Mouse (Mus musculus): ENCODE data around the gene Cdh24.

Gene Cdh24

GRCm38 (mm10) chr14:54603686-54604085, 37.5 kb downstream of the Cdh24 start:
- no peak for DNase-seq

- DNase-seq: peak; percentile 98
These were observed 38.0 kb downstream of the Cdh24 start for GRCm38 (mm10) chr14:54603038-54603654.

DNA sequence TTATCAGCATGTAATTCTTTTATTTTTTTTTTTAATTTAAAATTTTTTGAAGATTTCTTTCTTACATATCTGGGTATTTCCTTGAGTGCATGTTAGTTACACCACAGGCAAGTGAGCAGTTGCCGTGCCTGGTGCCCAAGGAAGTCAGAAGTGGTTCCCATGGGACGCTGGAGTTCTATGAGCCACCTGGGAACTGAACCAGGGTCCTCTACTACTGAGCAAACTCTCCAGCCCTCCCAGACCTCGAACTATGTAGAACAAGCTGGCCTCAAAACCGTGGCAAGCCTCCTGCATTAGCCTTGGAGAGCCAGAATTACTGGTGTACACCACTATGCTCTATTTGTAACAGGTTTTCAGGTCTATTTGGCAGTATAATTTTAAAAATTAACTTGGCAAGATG, 38.6 kb downstream of the Cdh24 start:
- DNase-seq: peak; percentile 18

GRCm38 (mm10) chr14:54601601-54602000, 39.6 kb downstream of the Cdh24 start:
- DNase-seq: no peak

DNA sequence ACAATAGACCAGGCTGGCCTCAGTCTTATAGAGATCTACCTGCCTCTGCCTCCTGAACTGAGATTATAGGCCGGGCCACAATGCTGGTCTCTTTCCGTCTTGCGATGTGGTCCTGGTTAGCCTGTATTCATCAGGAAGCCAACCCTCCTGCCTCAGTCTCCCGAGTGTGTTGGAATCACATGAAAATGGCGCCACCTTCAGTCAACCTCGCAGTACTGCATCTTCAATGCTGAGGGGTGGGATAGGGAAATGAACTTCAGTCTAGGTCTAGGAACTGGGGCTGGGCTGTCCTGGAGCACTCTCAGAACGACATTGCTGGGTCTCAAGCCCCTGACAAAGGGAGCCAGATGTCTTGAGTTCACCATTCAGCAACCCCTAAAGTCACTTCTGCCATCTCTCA, 44.1 kb downstream of the Cdh24 start:
- DNase-seq: peak; percentile 25

- DNase-seq: no peak
These were observed 46.3 kb downstream of the Cdh24 start for GRCm38 (mm10) chr14:54594631-54595414.

DNA sequence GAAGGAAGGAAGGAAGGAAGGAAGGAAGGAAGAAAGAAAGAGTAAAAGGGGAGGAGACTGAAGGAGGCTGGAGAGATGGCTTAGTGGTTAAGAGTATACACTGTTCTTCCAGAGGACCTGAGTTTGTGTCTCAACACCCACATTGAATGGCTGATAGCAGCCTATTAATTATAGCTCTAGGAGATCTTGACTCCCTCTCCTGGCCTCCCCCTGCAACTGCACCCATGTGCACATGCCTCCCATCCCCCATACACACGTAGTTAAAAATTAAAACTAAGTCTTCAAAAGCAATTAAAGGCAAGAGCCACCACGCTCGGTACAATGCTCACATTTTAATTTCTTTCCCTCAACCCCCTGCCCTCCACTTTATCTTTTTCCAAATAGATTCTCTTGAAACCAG, 47.1 kb downstream of the Cdh24 start:
- peak; percentile 40 for DNase-seq

GRCm38 (mm10) chr14:54592319-54592934, 48.7 kb downstream of the Cdh24 start:
- DNase-seq: no peak

DNA sequence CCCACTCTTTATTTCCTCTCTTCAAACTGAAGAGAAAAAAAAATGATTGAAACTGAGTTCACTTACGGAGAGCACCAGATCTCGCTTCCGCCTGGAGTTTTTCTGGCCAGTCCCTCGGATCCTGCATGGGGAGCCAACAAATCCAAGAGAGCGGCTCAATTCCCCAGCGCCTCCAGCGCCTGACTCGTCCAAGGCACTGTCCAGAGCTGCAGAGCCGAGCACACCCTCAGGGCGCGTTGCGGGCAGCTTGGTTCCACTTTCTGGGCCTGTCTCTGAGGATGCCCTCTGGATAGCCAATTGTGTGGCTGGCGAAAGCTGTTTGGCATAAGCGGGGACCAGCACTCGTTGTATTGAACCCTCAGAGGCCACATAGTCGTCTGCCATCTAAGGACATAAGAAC, 50.1 kb downstream of the Cdh24 start:
- no peak for DNase-seq

- DNase-seq: peak; percentile 77
These were observed 57.4 kb downstream of the Cdh24 start for GRCm38 (mm10) chr14:54583681-54584338.

- DNase-seq: peak; percentile 25
These were observed 58.6 kb downstream of the Cdh24 start for GRCm38 (mm10) chr14:54582536-54582935.
